Mouse (Mus musculus): ENCODE data around the gene Scyl1. TPM values are rescaled to one million over a fixed set of nuclear protein-coding genes. Genes with fewer than 3 reads are reported as not detected.

Gene Scyl1
- polyA plus RNA-seq, 1 experiment from 2014 or later = 25.2 TPM

- WGBS (ENCODE audit: insufficient replicate concordance) = under 1% methylated on average over 25 of the region's 25 CpGs
- H3K27ac ChIP-seq = peak overlapping the region; percentile 99
- peaks cover 51% of the 10 kb centered on the region for H3K4me1 ChIP-seq (replicated peaks)
These were observed 31.0 kb upstream of the Scyl1 start for GRCm38 (mm10) chr19:5802011-5802786.

GRCm38 (mm10) chr19:5801432-5801964 lies 30.3 kb upstream of the Scyl1 start:
- peak overlapping the region; percentile 99 for H3K27ac ChIP-seq
- H3K4me1 ChIP-seq (replicated peaks) = peaks cover 51% of the 10 kb centered on the region
- ATAC-seq (ENCODE audit: low read depth) (no peak), DNase-seq (no peak)
- peak overlapping the region; percentile 94 for H3K4me3 ChIP-seq (replicated peaks)
- H3K9me3 ChIP-seq (replicated peaks) = no peaks in the 10 kb centered on the region
- no peaks in the 10 kb centered on the region for H3K27me3 ChIP-seq
- peak overlapping the region; percentile 89 for H3K4me2 ChIP-seq
- 2% methylated on average over 3 of the region's 3 CpGs for WGBS (ENCODE audit: insufficient replicate concordance)
- peaks cover 44% of the 10 kb centered on the region for H3K36me3 ChIP-seq
- H3K9ac ChIP-seq = peak overlapping the region; percentile 99

More at GRCm38 (mm10) chr19:5802011-5802786, 31.0 kb upstream of the Scyl1 start:
- DNase-seq = peak; percentile 89
- Histone ChIP-seq H3K4me3 (replicated peaks) (peak overlapping the region; percentile 94), H3K36me3 (peaks cover 37% of the 10 kb centered on the region), H3K9me3 (replicated peaks) (no peaks in the 10 kb centered on the region), H3K4me2 (peak overlapping the region; percentile 89), H3K27me3 (no peaks in the 10 kb centered on the region), H3K9ac (peak overlapping the region; percentile 99)
- no peak for ATAC-seq (ENCODE audit: low read depth)

DNA sequence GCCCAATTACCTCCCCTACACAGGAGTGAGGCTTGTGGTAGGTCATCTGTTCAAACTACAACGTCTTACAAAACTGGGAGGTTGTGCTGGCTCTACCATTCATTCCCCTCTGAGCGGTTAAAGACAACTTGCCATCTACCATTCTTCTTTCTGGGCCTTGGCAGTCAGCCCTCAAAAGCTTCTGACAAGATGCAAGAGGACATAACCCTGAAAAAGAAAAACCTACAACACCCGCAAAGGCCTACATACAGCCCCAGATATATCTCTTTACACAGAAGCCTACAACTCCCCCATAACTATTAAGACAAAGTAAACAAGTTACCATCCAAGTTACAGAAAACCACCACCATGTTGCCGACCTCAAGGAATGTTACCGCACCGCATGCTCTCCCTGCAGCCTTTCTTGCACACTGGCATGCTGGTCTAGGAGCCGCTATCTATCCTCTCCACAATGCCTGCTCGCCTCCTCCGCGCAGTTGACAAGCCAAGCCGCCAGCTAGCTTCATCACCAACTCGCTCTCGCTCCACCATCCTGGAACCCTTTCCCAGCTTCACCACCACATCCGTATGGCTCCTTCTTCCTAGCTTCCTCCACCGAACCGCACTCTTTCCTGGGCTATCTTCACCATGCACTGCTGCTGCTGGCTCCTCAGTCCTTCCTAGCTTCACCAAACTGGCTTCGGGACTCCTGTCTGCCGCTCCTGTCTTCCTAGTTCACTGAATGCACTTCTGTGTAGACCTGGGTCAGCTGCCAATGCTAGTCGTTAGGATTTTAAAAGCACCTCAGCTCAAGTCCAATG lies 29.6 kb upstream of the Scyl1 start:
- Histone ChIP-seq H3K27ac (peak overlapping the region; percentile 99), H3K4me3 (replicated peaks) (peak overlapping the region; percentile 94), H3K4me2 (peak overlapping the region; percentile 89), H3K27me3 (no peaks in the 10 kb centered on the region), H3K9me3 (replicated peaks) (no peaks in the 10 kb centered on the region), H3K36me3 (peaks cover 50% of the 10 kb centered on the region), H3K9ac (peak overlapping the region; percentile 99), H3K4me1 (replicated peaks) (peaks cover 51% of the 10 kb centered on the region)
- DNase-seq (no peak), ATAC-seq (ENCODE audit: low read depth) (no peak)
- under 1% methylated on average over 19 of the region's 19 CpGs for WGBS (ENCODE audit: insufficient replicate concordance)

DNA sequence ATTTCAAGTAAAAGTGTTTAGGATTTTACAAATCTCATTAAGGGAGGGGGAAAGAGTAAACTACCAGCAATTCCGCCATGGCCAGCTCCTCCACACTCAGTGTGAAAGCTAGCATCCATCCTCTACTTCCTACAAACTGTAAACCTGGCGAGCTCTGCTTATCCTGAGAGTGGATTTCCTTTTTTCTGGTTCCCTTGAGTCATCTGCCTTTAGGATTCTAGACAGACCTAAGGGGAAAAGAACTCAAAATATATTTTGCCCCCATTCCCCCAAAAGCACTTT lies 29.1 kb upstream of the Scyl1 start:
- no peak for ATAC-seq (ENCODE audit: low read depth)
- H3K27ac ChIP-seq = peak overlapping the region; percentile 99
- no peak for DNase-seq
- peaks cover 56% of the 10 kb centered on the region for H3K36me3 ChIP-seq
- no peaks in the 10 kb centered on the region for H3K9me3 ChIP-seq (replicated peaks)
- WGBS (ENCODE audit: insufficient replicate concordance) = 0% methylated on average over 2 of the region's 2 CpGs
- H3K4me2 ChIP-seq = peak overlapping the region; percentile 89
- H3K27me3 ChIP-seq = no peaks in the 10 kb centered on the region
- peak overlapping the region; percentile 99 for H3K9ac ChIP-seq
- peak overlapping the region; percentile 94 for H3K4me3 ChIP-seq (replicated peaks)
- H3K4me1 ChIP-seq (replicated peaks) = peaks cover 51% of the 10 kb centered on the region

DNA sequence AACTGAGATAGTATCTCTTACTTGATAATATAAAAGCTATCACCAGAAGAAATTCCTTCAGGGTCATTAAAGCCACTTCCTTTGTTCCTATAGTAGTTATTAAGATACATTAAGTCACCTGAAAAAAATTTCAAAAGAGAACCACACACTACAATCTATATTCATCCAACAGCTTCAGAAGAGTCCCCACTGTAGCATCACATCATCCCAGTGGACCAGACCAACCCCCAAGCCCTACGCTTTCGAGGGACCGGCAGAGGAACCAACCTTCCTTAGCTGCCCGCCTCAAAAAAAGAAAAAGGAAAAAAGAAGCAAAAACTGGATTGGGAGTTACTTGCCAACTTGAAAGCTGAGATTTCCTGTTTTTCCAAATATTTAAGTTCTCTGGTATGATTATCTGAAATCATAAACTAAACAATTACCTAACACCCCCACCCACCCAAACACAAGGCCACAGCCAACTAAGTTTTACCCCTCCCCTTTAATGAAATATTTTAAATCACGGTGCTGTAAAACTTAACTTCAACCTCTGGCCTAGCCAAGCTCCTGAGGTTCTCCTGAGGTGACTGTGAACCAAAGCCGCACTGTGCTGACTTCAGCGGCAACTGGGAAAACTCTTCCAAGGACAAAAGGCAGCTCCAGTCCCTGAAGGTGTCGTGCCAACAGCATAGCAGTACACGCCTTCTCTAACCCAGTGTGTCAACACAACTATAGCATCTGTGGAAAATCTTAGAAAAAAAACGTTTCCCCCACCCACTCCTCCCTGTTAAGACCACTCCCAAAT lies 28.5 kb upstream of the Scyl1 start:
- peak overlapping the region; percentile 99 for H3K9ac ChIP-seq
- under 1% methylated on average over 10 of the region's 10 CpGs for WGBS (ENCODE audit: insufficient replicate concordance)
- peaks cover 51% of the 10 kb centered on the region for H3K4me1 ChIP-seq (replicated peaks)
- DNase-seq (no peak), ATAC-seq (ENCODE audit: low read depth) (no peak)
- peaks cover 61% of the 10 kb centered on the region for H3K36me3 ChIP-seq
- H3K4me3 ChIP-seq (replicated peaks) = peak overlapping the region; percentile 94
- H3K9me3 ChIP-seq (replicated peaks) = no peaks in the 10 kb centered on the region
- no peaks in the 10 kb centered on the region for H3K27me3 ChIP-seq
- H3K27ac ChIP-seq = peak overlapping the region; percentile 99
- peak overlapping the region; percentile 89 for H3K4me2 ChIP-seq

DNA sequence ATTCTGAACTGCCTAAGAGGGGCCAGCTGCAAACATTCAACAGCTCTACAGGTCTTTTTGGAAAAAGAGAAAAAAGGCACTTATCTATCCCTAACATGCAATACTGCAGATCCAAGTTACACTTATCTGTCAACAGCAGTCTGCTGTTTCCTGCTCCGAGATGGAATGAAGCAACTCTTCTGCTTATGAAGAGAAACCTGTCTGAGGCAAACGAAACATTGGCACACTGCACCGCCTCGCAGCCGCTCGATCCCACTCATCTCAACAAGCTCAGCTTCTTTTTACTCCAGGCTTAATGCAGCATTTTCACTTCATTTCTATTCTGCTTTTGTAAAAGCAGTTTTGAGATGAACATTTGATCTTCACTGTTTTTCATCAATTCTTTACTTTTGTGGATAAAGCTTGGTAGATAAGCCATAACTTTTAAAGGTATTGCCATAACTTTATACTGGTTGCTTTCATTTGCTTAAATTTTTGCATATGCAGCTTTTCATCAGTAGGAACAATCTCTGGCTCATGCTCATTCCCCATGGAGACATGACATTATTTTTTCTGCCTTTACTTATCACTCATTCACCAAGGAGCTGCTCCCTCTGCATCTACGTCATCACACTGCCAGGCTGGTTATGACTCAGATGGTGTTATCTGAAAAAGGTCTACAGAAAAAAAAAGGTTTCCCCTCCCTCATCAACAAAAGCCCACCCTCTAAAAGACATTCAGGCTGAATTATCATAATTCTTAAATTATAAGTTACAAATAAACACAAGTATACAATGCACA lies 27.7 kb upstream of the Scyl1 start:
- Histone ChIP-seq H3K9me3 (replicated peaks) (no peaks in the 10 kb centered on the region), H3K36me3 (peaks cover 62% of the 10 kb centered on the region), H3K27me3 (no peaks in the 10 kb centered on the region), H3K4me3 (replicated peaks) (peak overlapping the region; percentile 94), H3K4me1 (replicated peaks) (peaks cover 51% of the 10 kb centered on the region), H3K27ac (peak overlapping the region; percentile 99), H3K4me2 (peak overlapping the region; percentile 89), H3K9ac (peak overlapping the region; percentile 99)
- under 1% methylated on average over 7 of the region's 7 CpGs for WGBS (ENCODE audit: insufficient replicate concordance)
- DNase-seq = no peak
- peak; percentile 34 for ATAC-seq (ENCODE audit: low read depth)

- Histone ChIP-seq H3K4me3 (replicated peaks) (peak overlapping the region; percentile 94), H3K9ac (peak overlapping the region; percentile 99), H3K4me1 (replicated peaks) (peaks cover 56% of the 10 kb centered on the region), H3K4me2 (peak overlapping the region; percentile 89), H3K27ac (peak overlapping the region; percentile 99), H3K27me3 (no peaks in the 10 kb centered on the region), H3K9me3 (replicated peaks) (no peaks in the 10 kb centered on the region), H3K36me3 (peaks cover 62% of the 10 kb centered on the region)
- WGBS (ENCODE audit: insufficient replicate concordance) = 36% methylated on average over 7 of the region's 7 CpGs
- no peak for ATAC-seq (ENCODE audit: low read depth)
- DNase-seq = no peak
These were observed 26.3 kb upstream of the Scyl1 start for GRCm38 (mm10) chr19:5797381-5798111.

- Histone ChIP-seq H3K36me3 (peaks cover 62% of the 10 kb centered on the region), H3K27ac (peak overlapping the region; percentile 99), H3K9ac (peak overlapping the region; percentile 99), H3K4me2 (peak overlapping the region; percentile 89), H3K27me3 (no peaks in the 10 kb centered on the region), H3K4me1 (replicated peaks) (peaks cover 57% of the 10 kb centered on the region), H3K9me3 (replicated peaks) (no peaks in the 10 kb centered on the region), H3K4me3 (replicated peaks) (peak overlapping the region; percentile 94)
- DNase-seq = no peak
- no peak for ATAC-seq (ENCODE audit: low read depth)
- WGBS (ENCODE audit: insufficient replicate concordance) = 73% methylated on average over 7 of the region's 7 CpGs
These were observed 25.4 kb upstream of the Scyl1 start for GRCm38 (mm10) chr19:5796573-5797111.

GRCm38 (mm10) chr19:5795668-5796572 lies 24.7 kb upstream of the Scyl1 start:
- no peaks in the 10 kb centered on the region for H3K27me3 ChIP-seq
- no peak for ATAC-seq (ENCODE audit: low read depth)
- peaks cover 59% of the 10 kb centered on the region for H3K36me3 ChIP-seq
- peak overlapping the region; percentile 99 for H3K27ac ChIP-seq
- H3K4me2 ChIP-seq = peak overlapping the region; percentile 89
- no peak for DNase-seq
- H3K4me3 ChIP-seq (replicated peaks) = peak overlapping the region; percentile 94
- no peaks in the 10 kb centered on the region for H3K9me3 ChIP-seq (replicated peaks)
- H3K9ac ChIP-seq = peak overlapping the region; percentile 99
- 65% methylated on average over 11 of the region's 11 CpGs for WGBS (ENCODE audit: insufficient replicate concordance)
- H3K4me1 ChIP-seq (replicated peaks) = peaks cover 60% of the 10 kb centered on the region

Data from liver, embryonic 13.5 days (tissue).